Mouse (Mus musculus): ENCODE results near the gene Slc6a9. TPM values are rescaled to one million over a fixed set of nuclear protein-coding genes. Genes with fewer than 3 reads are reported as not detected.

The Slc6a9 gene
- polyA plus RNA-seq, 1 experiment from 2014 or later = 45.9 TPM

DNA sequence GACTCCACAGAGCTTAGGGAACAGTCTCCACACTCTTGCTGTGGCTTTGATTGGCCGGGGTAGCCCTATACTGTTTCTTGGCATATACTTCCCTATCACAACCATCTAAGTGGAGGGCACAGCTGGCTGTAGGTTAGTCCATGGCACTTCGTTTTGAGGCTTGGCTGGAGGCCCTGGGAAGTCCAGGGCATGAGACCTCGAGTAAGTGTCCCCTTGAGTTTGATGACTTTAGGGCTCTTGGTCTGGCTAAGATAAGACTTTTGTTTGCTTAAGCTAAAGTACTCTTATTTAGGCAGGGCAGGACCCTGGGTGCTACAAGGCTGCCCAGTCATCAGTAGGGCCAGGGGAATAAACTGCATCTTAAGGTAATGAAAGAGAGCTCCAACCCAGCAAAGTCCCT lies 63.8 kb downstream of the Slc6a9 start:
- H3K27ac ChIP-seq (ENCODE audit: low read length) = no peak overlapping the region
- H3K9ac ChIP-seq (ENCODE audit: low read depth, low read length) = no peak overlapping the region
- no peaks in the 10 kb centered on the region for H3K4me1 ChIP-seq (ENCODE audit: control insufficient read depth, insufficient read depth, low read length)
- H3K9me3 ChIP-seq (replicated peaks; ENCODE audit: control insufficient read depth, low read length, poor library complexity, severe bottlenecking) = no peaks in the 10 kb centered on the region
- H3K4me2 ChIP-seq (ENCODE audit: low read length) = no peak overlapping the region
- no peak overlapping the region for H3K4me3 ChIP-seq (ENCODE audit: low read depth, low read length)
- WGBS = 87% methylated on average over 3 of the region's 3 CpGs
- peaks cover 46% of the 10 kb centered on the region for H3K36me3 ChIP-seq (ENCODE audit: control insufficient read depth, insufficient read depth, low read length)
- no peak for ATAC-seq
- H3K27me3 ChIP-seq (ENCODE audit: control insufficient read depth, insufficient read depth, low read depth, low read length) = no peaks in the 10 kb centered on the region

DNA sequence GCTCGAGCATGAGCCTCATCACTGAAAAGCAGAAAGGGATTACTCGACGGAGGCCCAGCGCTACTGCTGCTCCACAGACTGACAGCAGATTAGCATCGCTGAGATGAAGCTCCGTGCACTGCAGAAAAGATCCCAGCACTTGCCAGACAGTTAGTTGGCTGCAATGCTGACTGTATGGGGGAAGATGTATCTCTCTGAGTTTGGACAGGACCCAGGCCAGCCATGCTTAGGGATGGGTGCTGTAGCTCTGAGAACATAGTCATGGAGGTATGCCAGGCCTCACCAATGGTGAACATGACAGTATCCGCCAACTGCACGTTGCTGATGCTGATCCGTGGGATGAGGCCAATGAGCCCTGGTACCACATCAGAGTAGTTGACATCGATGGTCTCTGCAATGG lies 69.8 kb downstream of the Slc6a9 start:
- 86% methylated on average over 10 of the region's 10 CpGs for WGBS
- Histone ChIP-seq H3K36me3 (ENCODE audit: control insufficient read depth, insufficient read depth, low read length) (peaks cover 46% of the 10 kb centered on the region), H3K9me3 (replicated peaks; ENCODE audit: control insufficient read depth, low read length, poor library complexity, severe bottlenecking) (no peaks in the 10 kb centered on the region), H3K27ac (ENCODE audit: low read length) (no peak overlapping the region), H3K4me3 (ENCODE audit: low read depth, low read length) (no peak overlapping the region), H3K27me3 (ENCODE audit: control insufficient read depth, insufficient read depth, low read depth, low read length) (no peaks in the 10 kb centered on the region), H3K4me1 (ENCODE audit: control insufficient read depth, insufficient read depth, low read length) (peaks cover 13% of the 10 kb centered on the region), H3K4me2 (ENCODE audit: low read length) (no peak overlapping the region), H3K9ac (ENCODE audit: low read depth, low read length) (no peak overlapping the region)
- ATAC-seq = no peak

DNA sequence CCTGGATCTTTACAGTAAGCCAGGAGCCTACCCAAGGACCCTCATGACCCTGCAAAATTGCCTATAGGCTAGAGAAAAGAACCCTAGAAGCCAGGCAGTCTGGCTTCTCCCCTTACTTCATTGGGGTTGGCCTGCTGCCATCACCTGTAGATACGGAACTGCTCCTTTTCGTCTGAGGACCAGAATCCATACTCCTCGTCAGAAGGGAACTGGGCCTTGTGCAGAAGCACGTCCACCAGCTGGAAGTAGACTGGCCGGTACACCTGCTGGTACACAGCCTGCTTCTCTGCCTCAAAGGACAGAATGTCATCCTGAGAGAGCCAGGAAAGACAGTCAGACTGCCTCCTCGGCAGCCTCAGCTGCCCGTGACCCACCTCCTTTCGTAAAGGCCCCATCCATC lies 70.5 kb downstream of the Slc6a9 start:
- H3K9ac ChIP-seq (ENCODE audit: low read depth, low read length) = no peak overlapping the region
- no peaks in the 10 kb centered on the region for H3K9me3 ChIP-seq (replicated peaks; ENCODE audit: control insufficient read depth, low read length, poor library complexity, severe bottlenecking)
- peaks cover 41% of the 10 kb centered on the region for H3K36me3 ChIP-seq (ENCODE audit: control insufficient read depth, insufficient read depth, low read length)
- no peak overlapping the region for H3K4me3 ChIP-seq (ENCODE audit: low read depth, low read length)
- peaks cover 19% of the 10 kb centered on the region for H3K4me1 ChIP-seq (ENCODE audit: control insufficient read depth, insufficient read depth, low read length)
- H3K27me3 ChIP-seq (ENCODE audit: control insufficient read depth, insufficient read depth, low read depth, low read length) = no peaks in the 10 kb centered on the region
- H3K27ac ChIP-seq (ENCODE audit: low read length) = no peak overlapping the region
- ATAC-seq = no peak
- WGBS = 92% methylated on average over 8 of the region's 8 CpGs
- no peak overlapping the region for H3K4me2 ChIP-seq (ENCODE audit: low read length)

DNA sequence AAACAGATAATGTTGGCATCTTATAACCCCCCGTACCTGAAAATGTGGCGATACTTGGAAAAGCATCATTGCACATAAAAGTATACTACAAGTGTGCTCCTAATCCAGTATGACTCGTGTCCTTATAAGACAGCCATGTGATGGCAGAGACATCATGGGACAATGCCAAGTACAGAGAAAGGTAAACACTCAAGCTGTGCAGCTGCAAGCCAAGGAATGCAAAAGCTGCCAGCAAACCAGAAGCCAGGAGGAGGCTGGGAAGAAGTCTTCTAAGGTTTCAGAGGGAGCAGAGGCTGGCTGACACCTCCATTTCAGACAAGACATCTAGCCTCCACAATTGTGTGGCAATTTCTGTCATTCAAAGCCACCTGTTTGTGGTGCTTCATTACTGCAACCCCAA lies 71.9 kb downstream of the Slc6a9 start:
- no peak overlapping the region for H3K27ac ChIP-seq (ENCODE audit: low read length)

DNA sequence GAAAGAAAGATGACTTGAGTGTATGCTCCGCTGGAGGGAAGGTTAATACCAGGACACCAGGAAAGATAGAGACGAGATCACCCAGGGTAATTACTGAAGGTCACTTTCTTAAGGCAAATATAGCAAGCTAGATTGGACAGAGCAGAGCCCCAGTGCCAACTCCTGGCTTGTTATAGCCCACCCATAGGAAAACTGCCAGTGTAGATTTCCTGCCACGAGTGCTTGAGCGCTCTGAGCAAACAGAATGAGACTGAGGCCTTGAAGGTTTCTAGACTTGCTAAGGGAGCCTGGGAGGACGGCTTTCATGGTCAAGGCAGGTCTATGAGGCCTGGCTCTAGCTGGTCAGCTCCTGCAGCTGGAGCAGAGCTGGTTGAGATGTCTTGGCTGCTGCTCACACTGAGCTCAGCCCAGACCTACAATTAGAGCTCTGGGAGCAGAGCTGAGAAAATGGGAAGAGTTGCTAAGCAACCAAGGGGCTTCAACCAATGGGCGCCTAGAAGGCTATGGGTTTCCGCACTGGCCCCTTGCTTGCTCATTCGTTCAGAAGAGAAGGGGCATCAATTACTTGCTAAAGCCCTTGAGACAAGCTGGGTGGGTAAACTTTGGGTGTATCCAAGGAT lies 74.6 kb downstream of the Slc6a9 start:
- WGBS = 46% methylated on average over 8 of the region's 8 CpGs
- peak; percentile 77 for ATAC-seq
- H3K27me3 ChIP-seq (ENCODE audit: control insufficient read depth, insufficient read depth, low read depth, low read length) = no peaks in the 10 kb centered on the region
- H3K4me3 ChIP-seq (ENCODE audit: low read depth, low read length) = peak overlapping the region; percentile 23
- H3K9ac ChIP-seq (ENCODE audit: low read depth, low read length) = peak overlapping the region; percentile 56; the same call in 1 of the 2 replicates
- no peaks in the 10 kb centered on the region for H3K9me3 ChIP-seq (replicated peaks; ENCODE audit: control insufficient read depth, low read length, poor library complexity, severe bottlenecking)
- H3K4me2 ChIP-seq (ENCODE audit: low read length) = peak overlapping the region; percentile 57
- peaks cover 50% of the 10 kb centered on the region for H3K4me1 ChIP-seq (ENCODE audit: control insufficient read depth, insufficient read depth, low read length)
- peaks cover 14% of the 10 kb centered on the region for H3K36me3 ChIP-seq (ENCODE audit: control insufficient read depth, insufficient read depth, low read length)
- peak overlapping the region; percentile 80 for H3K27ac ChIP-seq (ENCODE audit: low read length)

More for the DNA sequence above, 71.9 kb downstream of the Slc6a9 start:
- Histone ChIP-seq H3K4me2 (ENCODE audit: low read length) (no peak overlapping the region), H3K4me3 (ENCODE audit: low read depth, low read length) (no peak overlapping the region), H3K9me3 (replicated peaks; ENCODE audit: control insufficient read depth, low read length, poor library complexity, severe bottlenecking) (no peaks in the 10 kb centered on the region), H3K9ac (ENCODE audit: low read depth, low read length) (no peak overlapping the region), H3K27me3 (ENCODE audit: control insufficient read depth, insufficient read depth, low read depth, low read length) (no peaks in the 10 kb centered on the region), H3K36me3 (ENCODE audit: control insufficient read depth, insufficient read depth, low read length) (peaks cover 33% of the 10 kb centered on the region), H3K4me1 (ENCODE audit: control insufficient read depth, insufficient read depth, low read length) (peaks cover 32% of the 10 kb centered on the region)
- WGBS = 91% methylated on average over 3 of the region's 3 CpGs
- no peak for ATAC-seq

DNA sequence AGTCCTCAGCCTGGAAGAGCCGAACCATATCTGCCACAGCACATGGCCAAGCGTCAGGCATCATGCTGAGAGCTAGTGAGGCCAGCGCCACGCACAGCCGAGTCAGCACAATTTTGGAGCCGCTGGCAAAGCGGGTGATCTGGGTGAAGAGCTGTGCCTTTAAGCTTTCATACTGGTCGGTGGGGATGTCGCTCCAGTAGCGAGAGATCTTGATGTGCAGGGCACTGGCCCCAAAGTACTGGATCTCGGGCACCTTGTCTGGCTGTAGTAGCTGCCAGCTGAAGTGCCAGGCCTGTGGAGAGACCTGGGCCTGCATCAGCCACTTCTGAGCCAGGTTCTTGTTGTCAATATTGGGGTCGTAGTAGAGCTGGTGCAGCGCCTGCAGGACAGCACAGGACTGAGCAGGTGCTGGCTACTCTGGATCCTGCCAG lies 77.8 kb downstream of the Slc6a9 start:
- H3K4me3 ChIP-seq (ENCODE audit: low read depth, low read length) = no peak overlapping the region
- no peaks in the 10 kb centered on the region for H3K9me3 ChIP-seq (replicated peaks; ENCODE audit: control insufficient read depth, low read length, poor library complexity, severe bottlenecking)
- no peak overlapping the region for H3K27ac ChIP-seq (ENCODE audit: low read length)
- no peak for ATAC-seq
- no peaks in the 10 kb centered on the region for H3K27me3 ChIP-seq (ENCODE audit: control insufficient read depth, insufficient read depth, low read depth, low read length)
- H3K4me1 ChIP-seq (ENCODE audit: control insufficient read depth, insufficient read depth, low read length) = peaks cover 57% of the 10 kb centered on the region
- 89% methylated on average over 13 of the region's 13 CpGs for WGBS
- H3K9ac ChIP-seq (ENCODE audit: low read depth, low read length) = peak overlapping the region; percentile 3; the same call in 1 of the 2 replicates
- H3K4me2 ChIP-seq (ENCODE audit: low read length) = no peak overlapping the region
- H3K36me3 ChIP-seq (ENCODE audit: control insufficient read depth, insufficient read depth, low read length) = peaks cover 2% of the 10 kb centered on the region; the same call in 1 of the 2 replicates

DNA sequence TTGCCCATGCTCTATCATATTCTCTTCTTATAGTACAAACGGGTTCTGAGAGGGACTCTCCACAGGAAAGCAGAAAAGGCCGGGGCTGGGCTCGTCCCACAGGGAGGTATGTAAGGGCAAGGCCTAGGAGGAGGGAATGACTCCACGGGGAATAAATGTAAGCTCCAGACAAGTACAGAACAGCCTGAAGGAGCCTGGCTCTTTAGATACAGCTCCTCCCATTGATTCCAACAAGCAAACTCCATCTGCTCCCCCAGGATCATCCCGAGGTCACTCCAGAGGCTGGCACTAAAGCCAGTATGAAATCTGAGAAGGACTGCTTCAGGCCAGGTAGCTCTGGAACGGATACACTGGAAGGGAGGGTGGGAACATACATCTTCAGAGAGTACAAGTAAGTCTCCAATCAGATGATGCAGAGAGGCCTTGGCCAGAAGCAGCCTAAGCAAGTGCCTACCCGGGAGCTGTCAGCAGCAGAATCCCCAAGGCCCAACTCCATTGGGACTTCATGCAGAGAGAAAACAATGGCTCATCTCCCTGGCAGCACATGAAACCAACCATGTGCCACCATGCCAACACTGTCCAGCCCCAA lies 78.5 kb downstream of the Slc6a9 start:
- peaks cover 57% of the 10 kb centered on the region for H3K4me1 ChIP-seq (ENCODE audit: control insufficient read depth, insufficient read depth, low read length)
- no peaks in the 10 kb centered on the region for H3K9me3 ChIP-seq (replicated peaks; ENCODE audit: control insufficient read depth, low read length, poor library complexity, severe bottlenecking)
- no peak overlapping the region for H3K27ac ChIP-seq (ENCODE audit: low read length)
- peaks cover 2% of the 10 kb centered on the region; the same call in 1 of the 2 replicates for H3K36me3 ChIP-seq (ENCODE audit: control insufficient read depth, insufficient read depth, low read length)
- peak overlapping the region; percentile 35 for H3K9ac ChIP-seq (ENCODE audit: low read depth, low read length)
- no peaks in the 10 kb centered on the region for H3K27me3 ChIP-seq (ENCODE audit: control insufficient read depth, insufficient read depth, low read depth, low read length)
- WGBS = 63% methylated on average over 7 of the region's 7 CpGs
- peak overlapping the region; percentile 99 for H3K4me2 ChIP-seq (ENCODE audit: low read length)
- H3K4me3 ChIP-seq (ENCODE audit: low read depth, low read length) = peak overlapping the region; percentile 83; the same call in 1 of the 2 replicates
- no peak for ATAC-seq

DNA sequence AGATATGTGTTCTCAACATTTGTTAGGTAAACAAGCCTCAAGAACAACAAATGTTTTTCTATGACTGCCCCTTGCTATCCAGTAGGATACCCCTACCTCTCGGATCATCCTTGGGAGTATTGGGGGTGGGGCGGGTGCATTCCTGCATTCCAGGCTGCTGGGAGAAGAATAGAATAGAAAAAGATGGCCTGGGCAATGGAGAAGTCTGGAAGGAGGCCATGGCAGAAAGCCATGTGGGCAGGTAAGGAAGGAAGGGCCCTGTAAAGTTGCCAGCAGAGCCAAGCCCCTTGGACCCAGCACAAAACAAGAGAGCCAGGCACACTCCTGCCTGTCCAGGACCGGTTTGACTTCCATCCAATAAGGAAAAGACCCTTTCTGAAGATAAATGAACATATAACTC lies 79.1 kb downstream of the Slc6a9 start:
- Histone ChIP-seq H3K4me3 (ENCODE audit: low read depth, low read length) (peak overlapping the region; percentile 83), H3K9ac (ENCODE audit: low read depth, low read length) (peak overlapping the region; percentile 35; the same call in 1 of the 2 replicates), H3K4me2 (ENCODE audit: low read length) (peak overlapping the region; percentile 99), H3K27ac (ENCODE audit: low read length) (no peak overlapping the region), H3K4me1 (ENCODE audit: control insufficient read depth, insufficient read depth, low read length) (peaks cover 51% of the 10 kb centered on the region), H3K27me3 (ENCODE audit: control insufficient read depth, insufficient read depth, low read depth, low read length) (no peaks in the 10 kb centered on the region), H3K9me3 (replicated peaks; ENCODE audit: control insufficient read depth, low read length, poor library complexity, severe bottlenecking) (no peaks in the 10 kb centered on the region), H3K36me3 (ENCODE audit: control insufficient read depth, insufficient read depth, low read length) (peaks cover 2% of the 10 kb centered on the region; the same call in 1 of the 2 replicates)
- no peak for ATAC-seq
- WGBS = 48% methylated on average over 3 of the region's 3 CpGs

DNA sequence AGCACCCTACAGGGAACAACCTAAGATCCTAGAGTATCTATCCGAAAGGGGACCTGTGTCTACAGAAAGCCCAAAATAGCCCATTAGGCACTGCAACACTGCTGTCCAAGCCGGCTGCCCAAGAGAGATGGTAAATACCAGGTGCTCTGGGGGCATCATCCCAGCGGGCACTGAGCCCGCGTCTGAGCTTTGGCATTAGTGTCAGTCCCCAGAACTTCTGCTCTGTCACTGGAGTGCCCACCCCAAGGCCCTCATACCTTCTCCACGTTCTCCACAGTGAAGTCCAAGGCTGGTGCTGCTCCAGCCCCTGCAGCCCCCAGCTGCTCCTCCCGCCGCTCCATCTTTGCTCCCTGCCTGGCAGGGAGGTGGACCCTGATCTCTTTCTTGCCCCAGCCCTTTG lies 79.7 kb downstream of the Slc6a9 start:
- no peaks in the 10 kb centered on the region for H3K9me3 ChIP-seq (replicated peaks; ENCODE audit: control insufficient read depth, low read length, poor library complexity, severe bottlenecking)
- H3K36me3 ChIP-seq (ENCODE audit: control insufficient read depth, insufficient read depth, low read length) = peaks cover 2% of the 10 kb centered on the region; the same call in 1 of the 2 replicates
- peak; percentile 5; the same call in 1 of the 2 replicates for ATAC-seq
- peak overlapping the region; percentile 99 for H3K4me2 ChIP-seq (ENCODE audit: low read length)
- no peak overlapping the region for H3K27ac ChIP-seq (ENCODE audit: low read length)
- peak overlapping the region; percentile 83 for H3K4me3 ChIP-seq (ENCODE audit: low read depth, low read length)
- 16% methylated on average over 8 of the region's 8 CpGs for WGBS
- no peaks in the 10 kb centered on the region for H3K27me3 ChIP-seq (ENCODE audit: control insufficient read depth, insufficient read depth, low read depth, low read length)
- peaks cover 45% of the 10 kb centered on the region for H3K4me1 ChIP-seq (ENCODE audit: control insufficient read depth, insufficient read depth, low read length)
- H3K9ac ChIP-seq (ENCODE audit: low read depth, low read length) = peak overlapping the region; percentile 85
